Mouse (Mus musculus) CD4-positive, CD25-positive, alpha-beta regulatory T cell, adult 4 months (primary cell): ENCODE results near the gene Fgb. TPM values are rescaled to one million over a fixed set of nuclear protein-coding genes. Genes with fewer than 3 reads are reported as not detected.

Experiments
- ATAC-seq: one replicate; pipeline ENCODE4 v1.8.0; 2017
- polyA plus RNA-seq, 2 experiments: library from polyadenylated mRNA; unstranded; fragments of 100-300 nt; shearing (Covaris generic); gene quantifications; one replicate each; pipeline ENCODE4 v1.2.1; 2017

The Fgb gene
- polyA plus RNA-seq = not detected

DNA sequence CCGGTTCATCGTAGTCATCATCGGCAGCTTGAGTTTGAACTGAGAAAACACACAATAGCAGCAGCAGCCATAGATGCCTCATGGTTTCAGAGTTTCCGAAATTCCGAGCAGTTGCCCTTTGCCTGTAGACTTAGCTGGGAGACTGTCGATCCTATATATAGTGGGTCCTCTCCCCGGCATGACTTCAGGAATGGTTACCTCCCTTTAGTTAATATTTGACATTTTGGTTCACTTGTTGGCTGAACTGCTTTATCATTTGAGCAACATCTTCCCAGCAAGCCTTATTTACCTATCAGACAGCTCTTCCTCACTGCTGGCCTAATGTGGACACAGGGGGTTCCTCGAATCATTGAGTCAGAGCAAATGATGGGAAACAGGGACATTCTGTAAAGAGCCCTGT lies at the start of gene Fgb:
Gene Fgb (minus strand): TSS at position 184 of the 400 bp plus-strand sequence.
- no peak for ATAC-seq

GRCm38 (mm10) chr3:83099139-83099538 lies 49.5 kb upstream of the Fgb start:
- no peak for ATAC-seq

- ATAC-seq = no peak
Observed at GRCm38 (mm10) chr3:83098546-83099034, 48.9 kb upstream of the Fgb start.

DNA sequence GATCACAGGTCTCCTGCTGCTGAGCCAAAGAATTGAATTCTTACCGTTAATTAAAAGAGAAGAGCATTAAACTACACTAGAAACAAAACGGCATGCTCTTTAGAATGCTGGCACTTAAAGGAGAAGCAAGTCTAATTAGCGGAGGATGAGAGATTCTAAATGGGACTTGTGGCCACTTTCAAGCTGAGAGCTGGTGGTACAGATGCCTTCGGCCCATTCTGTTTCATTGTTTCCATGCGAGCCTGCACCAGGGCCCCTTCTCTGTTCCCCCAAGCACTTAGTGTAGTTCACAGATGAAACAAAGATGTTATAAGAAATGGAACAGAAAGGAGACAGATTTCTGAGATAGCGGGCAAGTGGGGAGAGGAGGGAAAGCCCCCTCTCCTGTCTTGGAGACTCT lies 47.9 kb upstream of the Fgb start:
- ATAC-seq = no peak

GRCm38 (mm10) chr3:83080567-83081055 lies 30.9 kb upstream of the Fgb start:
- ATAC-seq = peak; percentile 79

GRCm38 (mm10) chr3:83076563-83076962 lies 26.9 kb upstream of the Fgb start:
- no peak for ATAC-seq

GRCm38 (mm10) chr3:83070231-83070630 lies 20.6 kb upstream of the Fgb start:
- no peak for ATAC-seq

GRCm38 (mm10) chr3:83068869-83069268 lies 19.2 kb upstream of the Fgb start:
- no peak for ATAC-seq

- no peak for ATAC-seq
Observed at GRCm38 (mm10) chr3:83067920-83068319, 18.3 kb upstream of the Fgb start.

DNA sequence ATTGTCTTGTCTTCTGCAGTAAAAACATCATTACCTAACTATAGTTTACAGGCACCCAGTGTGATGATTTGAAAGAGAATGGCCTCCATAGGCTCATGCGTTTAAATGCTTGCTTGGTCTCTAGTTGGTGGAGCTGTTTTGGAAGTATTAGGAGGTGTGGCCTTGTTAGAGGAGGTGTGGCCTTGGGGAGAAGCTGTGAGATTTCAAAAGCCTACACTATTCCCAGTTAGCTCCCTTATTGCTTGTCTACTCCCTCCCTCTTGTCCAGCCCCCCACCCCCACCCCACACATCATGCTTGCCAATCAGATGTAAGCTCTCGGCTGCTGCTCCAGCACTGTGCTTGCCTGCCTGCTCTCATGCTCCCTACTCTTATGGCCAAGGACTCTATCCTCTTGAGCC lies 7.4 kb upstream of the Fgb start:
- ATAC-seq = no peak

- ATAC-seq = peak; percentile 94
Observed at GRCm38 (mm10) chr3:83055281-83056038, 5.8 kb upstream of the Fgb start, which contains the start of gene Plrg1. Gene Plrg1, plus strand, starts transcription at chr3:83055522.

DNA sequence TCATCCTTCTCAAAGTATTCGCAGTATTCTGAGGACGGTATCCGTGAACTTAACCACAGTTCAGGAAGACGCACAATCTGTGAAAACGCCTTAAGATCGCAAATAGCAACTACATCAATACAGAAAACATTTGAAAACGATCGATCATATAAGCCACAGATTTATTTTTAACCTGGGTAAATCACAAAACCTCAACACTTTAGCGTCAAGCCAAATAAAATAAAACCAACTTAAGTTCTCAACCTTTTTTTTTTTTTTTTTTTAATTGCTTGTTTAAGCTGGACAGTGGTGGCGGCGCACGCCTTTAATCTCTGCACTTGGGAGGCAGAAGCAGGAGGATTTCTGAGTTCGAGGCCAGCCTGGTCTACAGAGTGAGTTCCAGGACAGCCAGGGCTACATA lies 5.1 kb upstream of the Fgb start:
- ATAC-seq = peak; percentile 9

GRCm38 (mm10) chr3:83053758-83054157 lies 4.1 kb upstream of the Fgb start:
- no peak for ATAC-seq

DNA sequence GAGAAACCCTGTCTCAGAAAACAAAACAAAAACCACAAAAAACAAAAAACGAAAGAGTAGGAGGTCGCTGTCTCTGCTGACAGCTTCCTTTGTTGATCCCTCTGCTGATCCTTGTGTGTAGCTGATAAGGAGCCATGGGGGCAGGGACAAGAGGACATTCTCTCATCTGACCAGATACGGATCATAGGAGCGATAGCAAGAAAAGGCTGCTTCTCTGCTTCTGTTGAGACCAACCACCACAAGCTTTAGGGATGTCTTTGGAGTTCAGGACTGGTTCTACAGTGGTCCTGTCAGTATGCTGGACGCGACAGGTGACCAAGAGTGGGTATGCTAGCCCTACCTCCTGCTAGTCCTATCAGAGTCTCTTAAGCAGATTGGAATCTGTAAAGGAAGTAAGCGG lies 3.5 kb upstream of the Fgb start:
- no peak for ATAC-seq

DNA sequence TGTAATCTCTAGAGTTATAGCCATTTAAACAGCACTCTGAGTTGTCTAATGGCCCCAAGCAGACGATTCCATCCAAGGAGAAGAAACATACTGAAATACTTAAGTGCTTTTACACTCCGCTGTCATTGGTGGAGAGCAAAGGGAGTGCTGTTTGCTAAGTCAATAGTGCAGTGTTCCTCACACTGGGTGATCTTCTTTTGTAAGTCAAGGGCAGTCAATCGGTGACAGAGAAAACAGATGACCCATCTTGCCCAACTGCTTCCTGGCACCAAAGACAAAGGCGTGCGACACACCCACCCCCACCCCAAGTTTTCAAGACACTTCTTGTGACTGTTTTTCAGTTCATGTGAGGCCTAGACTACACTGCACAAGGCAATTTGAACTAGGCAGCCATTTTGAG lies 2.4 kb upstream of the Fgb start:
- ATAC-seq = no peak

DNA sequence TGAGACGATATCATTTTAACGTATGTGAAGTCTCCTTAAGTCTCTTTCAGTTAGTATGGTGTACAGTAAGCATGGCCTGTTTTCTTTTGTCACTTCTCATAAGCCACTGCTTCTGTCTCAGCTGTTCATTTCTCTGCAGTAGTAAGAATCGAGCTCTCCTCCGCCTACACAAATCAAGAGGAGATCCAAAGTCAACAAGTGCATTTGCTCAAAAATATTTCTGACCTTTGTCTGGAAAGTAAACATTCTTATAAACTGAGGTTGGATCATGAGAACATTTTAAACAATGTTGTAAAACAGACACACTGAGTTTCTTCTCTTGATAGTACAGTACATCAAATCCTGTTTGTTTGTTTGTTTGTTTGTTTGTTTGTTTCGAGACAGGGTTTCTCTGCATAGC lies 998 bp upstream of the Fgb start:
- no peak for ATAC-seq

DNA sequence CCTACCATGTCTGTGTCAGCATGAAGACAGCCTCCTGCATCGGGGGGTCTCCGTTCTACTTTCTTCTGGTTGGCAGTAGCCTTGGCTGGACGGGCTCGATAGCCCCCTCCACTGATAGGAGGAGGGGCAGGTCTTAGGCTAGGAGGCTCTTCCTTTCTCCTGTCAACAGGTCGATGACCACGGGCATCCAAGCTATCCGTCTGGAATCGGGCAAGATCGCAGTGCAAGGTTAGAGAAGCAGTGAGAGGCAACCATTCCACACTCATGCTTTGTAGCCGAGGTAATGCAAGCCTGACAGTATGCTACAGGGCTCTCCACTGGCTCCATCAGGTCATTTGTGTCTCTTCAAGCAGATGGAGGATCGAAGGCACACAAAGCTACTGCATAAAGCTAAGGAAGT lies 3.0 kb downstream of the Fgb start:
- no peak for ATAC-seq

GRCm38 (mm10) chr3:83042451-83042850 lies 7.2 kb downstream of the Fgb start:
- no peak for ATAC-seq

- no peak for ATAC-seq
Observed at GRCm38 (mm10) chr3:83039666-83040065, 10.0 kb downstream of the Fgb start.

DNA sequence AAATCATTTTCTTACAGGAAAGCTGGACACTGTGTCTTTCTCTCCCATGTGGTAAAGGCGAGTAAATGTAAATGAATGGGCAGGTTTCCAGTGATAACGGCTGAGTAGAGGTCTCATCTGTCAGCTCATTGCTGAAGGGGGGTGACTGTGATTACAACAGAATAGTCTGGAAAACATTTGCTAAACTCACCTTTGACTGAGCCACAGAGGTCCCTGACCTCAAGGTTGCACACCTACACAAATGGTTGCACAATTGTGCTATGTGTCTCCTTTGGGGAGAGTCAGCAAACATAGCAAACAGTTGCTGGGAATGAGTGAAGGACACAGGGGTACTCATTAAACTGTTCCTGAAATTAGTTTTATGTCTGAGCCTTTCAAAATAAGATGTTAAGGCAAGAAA lies 10.8 kb downstream of the Fgb start:
- no peak for ATAC-seq

- ATAC-seq = no peak
Observed at GRCm38 (mm10) chr3:83033801-83034200, 15.9 kb downstream of the Fgb start.

GRCm38 (mm10) chr3:83032746-83033308 lies 16.8 kb downstream of the Fgb start:
- ATAC-seq = no peak

GRCm38 (mm10) chr3:83030331-83030730 lies 19.3 kb downstream of the Fgb start:
- ATAC-seq = no peak

DNA sequence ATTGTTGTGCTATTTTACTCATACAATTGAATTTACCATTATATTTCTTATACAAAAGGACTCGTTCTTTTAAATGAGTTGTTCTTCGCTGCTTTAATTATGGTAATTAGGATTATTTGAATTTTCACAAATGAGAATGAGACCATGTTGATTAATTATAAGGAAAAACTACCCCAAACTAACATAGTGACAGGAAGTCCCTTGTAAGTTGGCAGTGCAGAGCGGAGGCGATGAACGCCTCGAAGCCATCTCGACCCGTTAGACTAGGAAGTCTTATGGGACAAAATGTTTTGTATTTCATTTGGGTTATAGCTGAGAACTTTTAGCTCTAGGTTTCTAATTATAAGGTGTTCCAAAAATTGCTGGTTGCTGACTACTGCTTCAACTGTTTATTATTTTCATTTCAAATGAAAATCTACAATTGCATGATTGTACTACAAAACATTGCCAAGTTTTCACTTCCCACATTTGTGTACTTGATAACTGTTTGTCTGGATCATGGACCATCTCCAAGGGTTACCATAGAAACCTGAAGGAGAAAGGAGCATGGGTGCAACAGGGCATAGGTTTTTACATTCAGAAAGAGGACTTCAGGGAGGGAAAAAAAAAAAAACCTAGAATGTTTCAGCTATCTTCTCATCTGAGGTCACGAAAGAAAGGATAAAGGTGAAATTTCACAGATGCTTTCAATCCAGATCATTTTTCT lies 22.0 kb downstream of the Fgb start:
- no peak for ATAC-seq
